Mouse (Mus musculus): Measurements from ENCODE around the gene Wwc1.

Gene Wwc1

GRCm38 (mm10) chr11:35972270-35972931 lies 7.9 kb downstream of the Wwc1 start:
- DNase-seq (ENCODE audit: low spot score), result no peak

- DNase-seq (ENCODE audit: low spot score), result no peak
Measured at GRCm38 (mm10) chr11:35970806-35971705, 9.3 kb downstream of the Wwc1 start.

GRCm38 (mm10) chr11:35968291-35968690 lies 12.0 kb downstream of the Wwc1 start:
- no peak for DNase-seq (ENCODE audit: low spot score)

- DNase-seq (ENCODE audit: low spot score), result no peak
Measured at GRCm38 (mm10) chr11:35963981-35964549, 16.3 kb downstream of the Wwc1 start.

- DNase-seq (ENCODE audit: low spot score), result no peak
Measured at GRCm38 (mm10) chr11:35963554-35963953, 16.8 kb downstream of the Wwc1 start.

GRCm38 (mm10) chr11:35962431-35962830 lies 17.9 kb downstream of the Wwc1 start:
- no peak for DNase-seq (ENCODE audit: low spot score)

- DNase-seq (ENCODE audit: low spot score), result no peak
Measured at GRCm38 (mm10) chr11:35959270-35959669, 21.1 kb downstream of the Wwc1 start.

GRCm38 (mm10) chr11:35955572-35955971 lies 24.8 kb downstream of the Wwc1 start:
- no peak for DNase-seq (ENCODE audit: low spot score)

GRCm38 (mm10) chr11:35953179-35953578 lies 27.1 kb downstream of the Wwc1 start:
- DNase-seq (ENCODE audit: low spot score), result no peak

- no peak for DNase-seq (ENCODE audit: low spot score)
Measured at GRCm38 (mm10) chr11:35951727-35952065, 28.6 kb downstream of the Wwc1 start.

GRCm38 (mm10) chr11:35951058-35951726 lies 29.1 kb downstream of the Wwc1 start:
- no peak for DNase-seq (ENCODE audit: low spot score)

- DNase-seq (ENCODE audit: low spot score), result no peak
Measured at GRCm38 (mm10) chr11:35950466-35950865, 29.9 kb downstream of the Wwc1 start.

GRCm38 (mm10) chr11:35950011-35950410 lies 30.3 kb downstream of the Wwc1 start:
- no peak for DNase-seq (ENCODE audit: low spot score)

- DNase-seq (ENCODE audit: low spot score), result no peak
Measured at GRCm38 (mm10) chr11:35948457-35948881, 31.9 kb downstream of the Wwc1 start.

GRCm38 (mm10) chr11:35947944-35948343 lies 32.4 kb downstream of the Wwc1 start:
- DNase-seq (ENCODE audit: low spot score), result no peak

GRCm38 (mm10) chr11:35945187-35945586 lies 35.1 kb downstream of the Wwc1 start:
- no peak for DNase-seq (ENCODE audit: low spot score)

- no peak for DNase-seq (ENCODE audit: low spot score)
Measured at GRCm38 (mm10) chr11:35941641-35942040, 38.7 kb downstream of the Wwc1 start.

- no peak for DNase-seq (ENCODE audit: low spot score)
Measured at GRCm38 (mm10) chr11:35941064-35941463, 39.3 kb downstream of the Wwc1 start.

- no peak for DNase-seq (ENCODE audit: low spot score)
Measured at GRCm38 (mm10) chr11:35938790-35939385, 41.4 kb downstream of the Wwc1 start.

- no peak for DNase-seq (ENCODE audit: low spot score)
Measured at GRCm38 (mm10) chr11:35935645-35936044, 44.7 kb downstream of the Wwc1 start.

GRCm38 (mm10) chr11:35935133-35935532 lies 45.2 kb downstream of the Wwc1 start:
- DNase-seq (ENCODE audit: low spot score), result no peak
